Mouse (Mus musculus): ENCODE results near the gene Bcas1.

Bcas1 gene

GRCm38 (mm10) chr2:170316774-170317173 lies 110.9 kb downstream of the Bcas1 start:
- no peak for DNase-seq (ENCODE audit: inconsistent age in 2 of 2, low spot score in 1 of 2)

GRCm38 (mm10) chr2:170316344-170316743 lies 111.3 kb downstream of the Bcas1 start:
- no peak for DNase-seq (ENCODE audit: inconsistent age in 2 of 2, low spot score in 1 of 2)

GRCm38 (mm10) chr2:170310988-170311359 lies 116.7 kb downstream of the Bcas1 start:
- no peak for DNase-seq (ENCODE audit: inconsistent age in 2 of 2, low spot score in 1 of 2)

GRCm38 (mm10) chr2:170310310-170310987 lies 117.2 kb downstream of the Bcas1 start:
- DNase-seq (ENCODE audit: inconsistent age in 2 of 2, low spot score in 1 of 2), result no peak

- no peak for DNase-seq (ENCODE audit: inconsistent age in 2 of 2, low spot score in 1 of 2)
Measured at GRCm38 (mm10) chr2:170308966-170309365, 118.7 kb downstream of the Bcas1 start.

- no peak for DNase-seq (ENCODE audit: inconsistent age in 2 of 2, low spot score in 1 of 2)
Measured at GRCm38 (mm10) chr2:170308033-170308820, 119.4 kb downstream of the Bcas1 start.

- DNase-seq (ENCODE audit: inconsistent age in 2 of 2, low spot score in 1 of 2), result no peak
Measured at GRCm38 (mm10) chr2:170307589-170308021, 120.0 kb downstream of the Bcas1 start.

GRCm38 (mm10) chr2:170306637-170307320 lies 120.9 kb downstream of the Bcas1 start:
- DNase-seq (ENCODE audit: inconsistent age in 2 of 2, low spot score in 1 of 2), result no peak

GRCm38 (mm10) chr2:170304766-170305165 lies 122.9 kb downstream of the Bcas1 start:
- no peak for DNase-seq (ENCODE audit: inconsistent age in 2 of 2, low spot score in 1 of 2)

GRCm38 (mm10) chr2:170303595-170303994 lies 124.0 kb downstream of the Bcas1 start:
- DNase-seq (ENCODE audit: inconsistent age in 2 of 2, low spot score in 1 of 2), result no peak

- DNase-seq (ENCODE audit: inconsistent age in 2 of 2, low spot score in 1 of 2), result no peak
Measured at GRCm38 (mm10) chr2:170302825-170303224, 124.8 kb downstream of the Bcas1 start.
